Mouse (Mus musculus): ENCODE results near the gene Dthd1. TPM values are rescaled to one million over a fixed set of nuclear protein-coding genes. Genes with fewer than 3 reads are reported as not detected.

Gene Dthd1
- polyA plus RNA-seq, 1 experiment from 2014 or later = not detected

Other genes with a start within 250 kb of the Dthd1 start
- 3.4 and 5.3 TPM in 2 replicates for gene Arap2, start 47.7 kb upstream of the Dthd1 start, polyA plus RNA-seq (2015; fragmentation: Nextera tagmentation; extraction: Ambion mirVana)

Data from intestine, embryonic 16.5 days (tissue).